Mouse (Mus musculus) kidney, embryonic 14.5 days (tissue): Measurements from ENCODE around the gene Pcsk6. TPM values are rescaled to one million over a fixed set of nuclear protein-coding genes. Genes with fewer than 3 reads are reported as not detected.

Source experiments
- ATAC-seq: fragments of 200-750 bp; cut with Nextera tagmentation; 2 replicates; pipeline ENCODE4 v1.8.0; 2017; ENCODE audit warnings: moderate number of reproducible peaks, mild to moderate bottlenecking, moderate TSS enrichment, moderate library complexity; ENCODE audit not compliant: low FRiP score, low TSS enrichment
- H3K27ac ChIP-seq: fragments of 300-500 bp; sonication (generic); 2 replicates; pipeline ENCODE4 v1.5.1; 2014; ENCODE audit warnings: low read depth, mild to moderate bottlenecking, low read length, moderate library complexity, mixed read lengths
- H3K27me3 ChIP-seq: fragments of 300-500 bp; sonication (generic); 2 replicates; pipeline ENCODE4 v1.6.1; 2014; ENCODE audit warnings: mild to moderate bottlenecking, low read length; ENCODE audit not compliant: control insufficient read depth, insufficient read depth
- H3K36me3 ChIP-seq: fragments of 300-500 bp; sonication (generic); 2 replicates; pipeline ENCODE4 v1.6.1; 2014; ENCODE audit warnings: low read length, mixed read lengths; ENCODE audit not compliant: control insufficient read depth, insufficient read depth
- H3K4me1 ChIP-seq: fragments of 300-500 bp; sonication (generic); 2 replicates; pipeline ENCODE4 v1.6.1; 2014; ENCODE audit warnings: low read length, mixed read lengths; ENCODE audit not compliant: control insufficient read depth, insufficient read depth
- H3K4me2 ChIP-seq: fragments of 300-500 bp; sonication (generic); replicated peaks from 2 replicates; pipeline ENCODE4 v1.6.1; 2014; ENCODE audit warnings: low read depth, mild to moderate bottlenecking, low read length
- H3K4me3 ChIP-seq: fragments of 300-500 bp; sonication (generic); 2 replicates; pipeline ENCODE4 v1.5.1; 2014; ENCODE audit warnings: mild to moderate bottlenecking, low read length
- H3K9ac ChIP-seq: fragments of 300-500 bp; sonication (generic); 2 replicates; pipeline ENCODE4 v1.6.1; 2014; ENCODE audit warnings: low read depth, mild to moderate bottlenecking, low read length, moderate library complexity
- H3K9me3 ChIP-seq: fragments of 300-500 bp; sonication (generic); 2 replicates; pipeline ENCODE4 v1.6.1; 2016; ENCODE audit warnings: low read length; ENCODE audit not compliant: control insufficient read depth
- WGBS: fragments of 180-500 bp; shearing (Covaris S2); extraction: QIAGEN DNeasy Blood & Tissue Kit; methylation state at CpG from one replicate; pipeline ENCODE4 v1.1.7; 2014; 5-methylcytosine and 5-hydroxymethylcytosine counted together
- polyA plus RNA-seq: library from polyadenylated mRNA; unstranded; fragments of >200 nt; fragmentation: Nextera tagmentation; extraction: Ambion mirVana; gene quantifications from 2 replicates; pipeline ENCODE4 v1.2.1, GENCODE M21; 2014

Pcsk6 gene
- polyA plus RNA-seq, 1 experiment from 2014 or later = 2.9 TPM

DNA sequence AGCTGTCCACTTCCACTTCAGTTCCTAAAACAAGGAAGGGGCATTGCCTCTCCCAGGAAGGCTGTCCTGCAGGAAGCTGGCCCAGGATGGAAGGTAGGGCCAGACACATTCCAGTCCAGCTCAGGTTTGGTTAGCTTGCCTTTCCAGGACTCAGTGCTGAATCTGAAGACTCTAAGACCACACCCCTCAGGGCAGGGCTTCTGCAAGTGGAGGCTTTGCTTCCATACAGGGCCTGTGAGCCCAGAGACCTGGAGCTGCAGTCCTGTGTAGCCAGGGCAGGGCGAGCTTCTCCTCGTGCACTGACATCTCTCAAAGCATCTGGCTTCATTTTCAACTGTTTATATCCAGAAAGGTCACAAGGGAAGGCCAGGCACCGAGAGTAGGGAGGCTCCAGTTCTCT is 131.9 kb downstream of the Pcsk6 start:
- Histone ChIP-seq H3K9ac (no peak overlapping the region), H3K27me3 (no peaks in the 10 kb centered on the region), H3K4me2 (no peak overlapping the region), H3K27ac (no peak overlapping the region), H3K4me3 (no peak overlapping the region), H3K4me1 (no peaks in the 10 kb centered on the region), H3K9me3 (no peaks in the 10 kb centered on the region), H3K36me3 (no peaks in the 10 kb centered on the region)
- WGBS = 61% methylated on average over 3 of the region's 3 CpGs
- no peak for ATAC-seq

DNA sequence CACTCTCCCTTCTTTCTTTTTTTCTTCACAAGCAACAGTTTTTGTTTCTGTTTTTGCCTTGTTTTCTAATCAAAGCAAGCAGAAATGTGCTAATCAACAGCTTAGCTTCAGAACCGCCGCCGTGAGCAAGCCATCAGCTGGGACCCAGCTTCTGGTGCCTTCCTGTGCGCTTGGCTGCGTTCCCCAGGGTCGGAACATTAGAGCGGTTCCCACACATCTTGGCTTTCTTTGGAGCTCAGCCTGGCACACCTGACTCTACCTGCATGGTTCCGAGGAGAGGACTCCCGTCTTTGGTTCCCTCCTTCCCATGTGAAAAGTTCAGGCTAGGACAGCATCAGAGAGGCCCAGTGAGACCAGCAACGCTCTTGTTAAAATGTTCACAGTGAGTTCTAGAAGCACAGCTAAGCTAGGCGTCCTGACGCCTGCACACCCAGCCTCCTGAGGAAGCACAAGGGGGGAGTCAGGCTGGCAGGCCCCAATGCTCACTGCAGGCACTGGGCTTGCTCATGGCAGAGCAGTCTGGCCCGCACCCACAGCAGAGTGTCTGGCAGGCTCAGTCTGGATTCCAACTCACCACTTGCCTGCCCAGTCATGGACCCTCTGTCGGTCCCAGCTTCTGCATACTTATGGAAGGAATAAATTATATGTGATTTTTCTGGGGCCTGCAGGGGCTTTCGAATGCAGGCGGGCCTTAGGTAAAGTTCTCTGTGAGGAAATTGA is 139.7 kb downstream of the Pcsk6 start:
- ATAC-seq = no peak
- H3K4me1 ChIP-seq = no peaks in the 10 kb centered on the region
- H3K4me2 ChIP-seq = no peak overlapping the region
- 89% methylated on average over 16 of the region's 16 CpGs for WGBS
- no peak overlapping the region for H3K9ac ChIP-seq
- H3K9me3 ChIP-seq = peaks cover 3% of the 10 kb centered on the region; the same call in 1 of the 2 replicates
- no peak overlapping the region for H3K27ac ChIP-seq
- H3K36me3 ChIP-seq = no peaks in the 10 kb centered on the region
- no peaks in the 10 kb centered on the region for H3K27me3 ChIP-seq
- H3K4me3 ChIP-seq = no peak overlapping the region

DNA sequence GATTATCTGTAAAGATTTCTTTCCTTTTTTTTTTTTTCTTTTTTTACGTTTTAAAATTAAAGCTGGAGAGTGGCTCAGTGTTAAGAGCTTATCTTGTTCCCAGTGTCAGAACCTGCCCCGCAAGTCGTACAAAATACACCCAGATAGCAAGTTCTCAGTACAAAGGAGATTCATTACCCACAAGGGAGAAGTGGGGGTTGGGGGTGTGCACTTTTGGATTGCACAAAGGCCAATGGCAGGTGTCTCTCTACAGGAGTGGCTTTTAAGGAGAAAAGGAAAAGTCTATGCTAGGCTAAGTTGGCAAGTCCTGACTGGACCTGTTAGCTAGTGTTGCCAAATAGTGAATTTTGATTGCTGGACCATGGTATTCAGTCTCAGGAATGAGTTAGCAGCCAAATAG is 140.3 kb downstream of the Pcsk6 start:
- ATAC-seq = no peak
- no peaks in the 10 kb centered on the region for H3K27me3 ChIP-seq
- no peaks in the 10 kb centered on the region for H3K4me1 ChIP-seq
- no peak overlapping the region for H3K4me2 ChIP-seq
- H3K9ac ChIP-seq = no peak overlapping the region
- peaks cover 3% of the 10 kb centered on the region; the same call in 1 of the 2 replicates for H3K9me3 ChIP-seq
- no peak overlapping the region for H3K27ac ChIP-seq
- H3K4me3 ChIP-seq = no peak overlapping the region
- H3K36me3 ChIP-seq = no peaks in the 10 kb centered on the region
- 66% methylated on average over 3 of the region's 3 CpGs for WGBS

DNA sequence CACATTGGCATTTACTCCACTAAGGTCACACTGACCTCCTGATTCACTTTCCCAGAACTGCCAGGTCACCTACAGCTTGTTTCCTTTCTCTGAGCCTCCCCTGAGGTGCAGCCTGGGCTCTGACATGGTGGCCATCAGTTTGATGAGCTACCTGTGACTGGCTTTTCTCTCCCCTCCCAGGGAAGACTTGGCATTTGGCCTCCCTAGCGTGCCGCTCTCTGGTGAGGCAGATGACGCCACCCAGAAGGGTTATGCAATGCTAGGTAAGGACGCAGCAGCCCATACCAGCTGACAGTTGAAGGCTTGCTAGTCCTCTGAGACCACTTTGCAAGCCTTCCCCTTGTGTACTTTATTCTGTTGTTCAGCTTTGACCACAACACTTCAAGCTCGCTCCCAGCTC is 141.9 kb downstream of the Pcsk6 start:
- no peak overlapping the region for H3K4me3 ChIP-seq
- no peaks in the 10 kb centered on the region for H3K36me3 ChIP-seq
- H3K27me3 ChIP-seq = no peaks in the 10 kb centered on the region
- H3K9me3 ChIP-seq = peaks cover 3% of the 10 kb centered on the region; the same call in 1 of the 2 replicates
- no peak overlapping the region for H3K4me2 ChIP-seq
- no peak overlapping the region for H3K9ac ChIP-seq
- H3K27ac ChIP-seq = no peak overlapping the region
- no peaks in the 10 kb centered on the region for H3K4me1 ChIP-seq
- 95% methylated on average over 5 of the region's 5 CpGs for WGBS
- no peak for ATAC-seq

DNA sequence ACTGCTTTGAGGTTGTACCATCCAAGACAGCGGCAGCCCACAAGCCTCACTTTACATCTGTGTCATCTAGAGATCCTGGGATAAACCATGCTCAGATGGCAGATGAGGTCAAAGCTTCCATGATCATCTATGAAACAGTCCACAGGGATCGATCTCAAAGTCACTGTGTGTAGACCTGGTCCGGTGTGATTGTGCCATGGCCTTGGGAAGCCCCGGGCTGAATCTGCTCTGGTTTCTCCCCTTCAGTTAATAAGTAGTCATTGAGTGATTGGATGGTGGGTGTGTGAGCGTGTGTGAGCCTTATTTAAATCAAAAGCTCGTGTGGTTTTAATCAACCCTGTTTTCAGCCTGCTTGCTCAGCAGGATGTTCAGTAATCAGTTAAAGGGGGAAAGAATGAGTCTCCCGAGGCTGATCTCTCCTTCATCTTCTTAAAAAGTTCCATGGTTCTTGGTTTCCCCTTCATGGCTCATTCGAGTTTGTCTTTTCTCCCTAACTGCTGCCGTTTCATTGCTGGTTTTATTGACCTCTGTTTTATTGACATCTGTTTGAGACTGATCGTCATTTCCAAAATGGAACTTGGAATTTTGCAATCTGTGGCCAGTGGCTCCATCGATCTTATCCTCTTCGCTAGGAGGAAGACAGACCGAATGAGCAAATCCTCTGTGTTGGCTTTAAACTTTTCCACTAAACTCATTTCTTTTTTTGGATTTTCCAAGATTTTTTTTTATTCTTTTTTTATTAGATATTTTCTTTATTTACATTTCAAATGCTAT is 142.5 kb downstream of the Pcsk6 start:
- Histone ChIP-seq H3K4me1 (no peaks in the 10 kb centered on the region), H3K9ac (no peak overlapping the region), H3K9me3 (no peaks in the 10 kb centered on the region), H3K36me3 (no peaks in the 10 kb centered on the region), H3K27me3 (no peaks in the 10 kb centered on the region), H3K4me2 (no peak overlapping the region), H3K4me3 (no peak overlapping the region), H3K27ac (no peak overlapping the region)
- WGBS = 70% methylated on average over 13 of the region's 13 CpGs
- no peak for ATAC-seq

DNA sequence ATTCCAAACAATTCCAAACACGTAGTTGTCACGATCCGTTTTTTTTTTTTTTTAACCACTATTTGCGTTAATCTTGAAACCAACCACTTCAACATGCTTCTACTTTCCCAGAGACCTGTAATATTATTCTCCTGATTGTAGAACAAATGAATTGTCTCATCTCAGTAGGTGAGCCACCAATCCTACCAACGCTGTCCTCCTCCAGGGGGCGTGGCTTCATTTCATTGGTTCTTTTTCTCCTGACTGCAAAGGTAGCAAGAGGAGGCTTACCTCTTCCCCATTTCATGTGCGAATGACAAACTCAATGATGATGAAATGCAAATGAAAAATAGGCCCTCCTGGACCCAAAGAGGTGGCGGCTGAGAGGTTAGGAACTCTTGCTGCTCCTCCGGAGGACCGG is 143.5 kb downstream of the Pcsk6 start:
- Histone ChIP-seq H3K9ac (no peak overlapping the region), H3K9me3 (no peaks in the 10 kb centered on the region), H3K27me3 (no peaks in the 10 kb centered on the region), H3K4me2 (no peak overlapping the region), H3K27ac (no peak overlapping the region), H3K4me3 (no peak overlapping the region), H3K36me3 (no peaks in the 10 kb centered on the region), H3K4me1 (no peaks in the 10 kb centered on the region)
- ATAC-seq = no peak
- 88% methylated on average over 10 of the region's 10 CpGs for WGBS

DNA sequence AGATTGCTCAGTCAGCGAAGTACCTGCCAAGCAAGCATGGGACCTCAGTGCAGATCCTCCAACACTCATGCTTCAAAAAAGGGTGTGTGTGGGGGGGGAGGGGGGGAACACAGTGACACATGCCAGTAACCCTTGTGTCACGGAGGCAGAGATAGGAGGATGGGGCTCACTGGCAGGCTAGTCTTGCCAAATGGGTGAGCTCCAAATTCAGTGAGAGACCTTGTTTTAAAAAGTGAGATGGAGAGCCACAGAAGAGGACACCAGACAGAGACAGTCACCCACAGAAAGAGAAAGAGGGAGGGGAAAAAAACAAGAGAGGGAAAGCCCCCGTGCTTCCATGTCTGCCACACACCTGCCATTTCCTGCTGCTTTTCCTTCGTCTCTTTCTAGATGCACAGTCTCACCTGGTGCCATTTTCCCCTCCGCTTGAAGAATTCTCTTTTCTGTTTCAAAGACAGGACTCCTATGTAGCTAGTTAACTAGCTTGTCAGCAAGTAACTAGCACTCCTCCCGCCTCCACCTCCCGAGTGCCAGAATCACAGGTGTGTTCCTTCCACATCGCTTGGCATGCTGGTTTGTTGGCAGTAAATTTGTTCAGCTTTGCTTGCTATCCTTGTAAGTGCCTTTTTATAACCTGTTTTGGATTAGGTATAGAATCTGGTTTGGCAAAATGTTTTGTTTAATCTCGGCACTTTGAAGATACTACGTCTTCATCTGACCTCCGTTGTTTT is 146.8 kb downstream of the Pcsk6 start:
- 0 out of 2 replicates have a peak, but pooled peaks cover 4% of the 10 kb centered on the region for H3K4me1 ChIP-seq
- no peaks in the 10 kb centered on the region for H3K9me3 ChIP-seq
- H3K27ac ChIP-seq = no peak overlapping the region
- no peak overlapping the region for H3K4me3 ChIP-seq
- no peak overlapping the region for H3K4me2 ChIP-seq
- no peak for ATAC-seq
- WGBS = 81% methylated on average over 11 of the region's 11 CpGs
- H3K9ac ChIP-seq = no peak overlapping the region
- no peaks in the 10 kb centered on the region for H3K36me3 ChIP-seq
- no peaks in the 10 kb centered on the region for H3K27me3 ChIP-seq

DNA sequence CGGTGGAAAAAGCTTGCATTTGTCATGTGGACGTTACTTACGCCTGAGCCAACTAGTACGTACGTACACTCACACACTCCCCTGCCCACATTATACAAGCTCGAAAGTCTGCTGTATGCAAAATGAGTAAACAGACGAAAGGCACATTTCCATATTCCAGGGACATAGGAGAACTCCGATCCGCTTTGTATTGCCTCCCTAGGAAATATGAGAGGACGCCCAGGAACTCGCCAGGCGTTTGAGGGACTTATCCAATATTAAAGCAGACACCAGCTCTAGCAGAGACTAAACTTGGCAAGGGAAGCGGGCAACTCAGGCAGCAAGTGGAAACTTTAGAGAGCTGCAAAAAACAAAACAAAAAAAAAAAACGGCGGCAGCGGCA is 147.3 kb downstream of the Pcsk6 start:
- no peak for ATAC-seq
- no peaks in the 10 kb centered on the region for H3K36me3 ChIP-seq
- H3K9ac ChIP-seq = no peak overlapping the region
- no peak overlapping the region for H3K27ac ChIP-seq
- H3K4me2 ChIP-seq = no peak overlapping the region
- no peaks in the 10 kb centered on the region for H3K9me3 ChIP-seq
- no peaks in the 10 kb centered on the region for H3K27me3 ChIP-seq
- H3K4me1 ChIP-seq = 0 out of 2 replicates have a peak, but pooled peaks cover 4% of the 10 kb centered on the region
- H3K4me3 ChIP-seq = no peak overlapping the region
- WGBS = 66% methylated on average over 16 of the region's 16 CpGs

DNA sequence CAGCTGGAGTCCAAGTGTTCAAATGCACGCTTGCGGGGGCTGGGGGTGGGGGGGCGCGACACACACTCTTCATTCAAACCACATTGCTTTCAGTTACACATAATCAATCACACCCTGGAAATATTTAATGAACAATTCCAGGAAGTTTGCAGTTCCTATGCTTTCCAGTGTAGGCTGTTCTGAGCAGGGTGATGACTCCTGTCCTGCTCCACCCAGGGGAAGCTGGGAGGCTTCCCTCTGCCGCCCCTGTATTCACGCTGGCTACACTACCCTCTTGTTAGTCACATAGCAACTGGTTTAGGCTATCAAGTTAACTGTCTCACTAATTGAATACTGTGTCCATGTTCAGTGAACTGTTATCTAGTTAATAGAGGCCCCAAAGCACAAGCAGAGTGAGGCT is 149.0 kb downstream of the Pcsk6 start:
- 74% methylated on average over 6 of the region's 6 CpGs for WGBS
- no peak overlapping the region for H3K4me2 ChIP-seq
- no peak overlapping the region for H3K27ac ChIP-seq
- no peaks in the 10 kb centered on the region for H3K36me3 ChIP-seq
- H3K4me1 ChIP-seq = 0 out of 2 replicates have a peak, but pooled peaks cover 4% of the 10 kb centered on the region
- ATAC-seq = no peak
- H3K9ac ChIP-seq = no peak overlapping the region
- no peak overlapping the region for H3K4me3 ChIP-seq
- H3K9me3 ChIP-seq = no peaks in the 10 kb centered on the region
- no peaks in the 10 kb centered on the region for H3K27me3 ChIP-seq
